Mouse (Mus musculus) adipocyte (in vitro differentiated cells): Measurements from ENCODE around the gene Nek5.

ENCODE experiments used
- DNase-seq: peaks from one replicate; pipeline ENCODE4 v3.0.0-alpha.2; 2016; ENCODE audit warnings: low spot score

Nek5 gene

GRCm38 (mm10) chr8:22089226-22089625, 35.6 kb downstream of the Nek5 start:
- no peak for DNase-seq

- no peak for DNase-seq
These were observed 45.4 kb downstream of the Nek5 start for GRCm38 (mm10) chr8:22079313-22080007.

GRCm38 (mm10) chr8:22061126-22061525, 63.7 kb downstream of the Nek5 start:
- DNase-seq: peak; percentile 59

GRCm38 (mm10) chr8:22060446-22060889, 64.4 kb downstream of the Nek5 start, which contains the start of gene Alg11:
Gene Alg11, plus strand, starts transcription at chr8:22060721.
- peak; percentile 98 for DNase-seq

GRCm38 (mm10) chr8:22059821-22060445, 64.9 kb downstream of the Nek5 start, which contains the start of gene Atp7b:
Gene Atp7b, minus strand, starts transcription at chr8:22060305.
- DNase-seq: no peak

- no peak for DNase-seq
These were observed 65.6 kb downstream of the Nek5 start for GRCm38 (mm10) chr8:22059153-22059738.

- DNase-seq: no peak
These were observed 66.5 kb downstream of the Nek5 start for GRCm38 (mm10) chr8:22058368-22058767.

- DNase-seq: no peak
These were observed 68.0 kb downstream of the Nek5 start for GRCm38 (mm10) chr8:22056850-22057249.

- no peak for DNase-seq
These were observed 69.4 kb downstream of the Nek5 start for GRCm38 (mm10) chr8:22055492-22055877.

- DNase-seq: peak; percentile 53
These were observed 70.0 kb downstream of the Nek5 start for GRCm38 (mm10) chr8:22054674-22055491.

GRCm38 (mm10) chr8:22047699-22048464, 77.0 kb downstream of the Nek5 start:
- peak; percentile 20 for DNase-seq

- DNase-seq: no peak
These were observed 81.1 kb downstream of the Nek5 start for GRCm38 (mm10) chr8:22043706-22044105.

GRCm38 (mm10) chr8:22042515-22042914, 82.3 kb downstream of the Nek5 start:
- no peak for DNase-seq

- no peak for DNase-seq
These were observed 84.7 kb downstream of the Nek5 start for GRCm38 (mm10) chr8:22040153-22040509.

GRCm38 (mm10) chr8:22039468-22040152, 85.2 kb downstream of the Nek5 start:
- DNase-seq: no peak

GRCm38 (mm10) chr8:22037022-22037421, 87.8 kb downstream of the Nek5 start:
- peak; percentile 20 for DNase-seq

- DNase-seq: no peak
These were observed 88.7 kb downstream of the Nek5 start for GRCm38 (mm10) chr8:22036137-22036536.

GRCm38 (mm10) chr8:22030990-22031389, 93.9 kb downstream of the Nek5 start:
- no peak for DNase-seq

- DNase-seq: no peak
These were observed 95.9 kb downstream of the Nek5 start for GRCm38 (mm10) chr8:22028973-22029372.

GRCm38 (mm10) chr8:22025241-22025640, 99.6 kb downstream of the Nek5 start:
- no peak for DNase-seq
